Mouse (Mus musculus): ENCODE measurements around the gene Utrn. TPM values are rescaled to one million over a fixed set of nuclear protein-coding genes. Genes with fewer than 3 reads are reported as not detected.

Gene Utrn
- polyA plus RNA-seq, 1 experiment from 2014 or later = 75.8 TPM

GRCm38 (mm10) chr10:12727881-12728280 lies 141.3 kb downstream of the Utrn start:
- no peak for ATAC-seq (ENCODE audit: low read depth)
- H3K9me3 ChIP-seq (ENCODE audit: control insufficient read depth, low read length) = no peaks in the 10 kb centered on the region
- no peak overlapping the region for H3K9ac ChIP-seq (ENCODE audit: low read length)
- no peak overlapping the region for H3K4me3 ChIP-seq (ENCODE audit: low read length)
- WGBS = 91% methylated on average over 3 of the region's 3 CpGs
- no peaks in the 10 kb centered on the region for H3K27me3 ChIP-seq (ENCODE audit: control insufficient read depth, insufficient read depth, low read depth, low read length)
- 0 out of 2 replicates have a peak, but pooled peaks cover 2% of the 10 kb centered on the region for H3K4me1 ChIP-seq (replicated peaks; ENCODE audit: control insufficient read depth, insufficient read depth, low read length)
- no peak overlapping the region for H3K27ac ChIP-seq (ENCODE audit: low read length)
- peaks cover 13% of the 10 kb centered on the region for H3K36me3 ChIP-seq (ENCODE audit: control insufficient read depth, insufficient read depth, low read length)
- H3K4me2 ChIP-seq (ENCODE audit: low read depth, low read length) = no peak overlapping the region

GRCm38 (mm10) chr10:12726041-12726608 lies 143.0 kb downstream of the Utrn start:
- H3K4me2 ChIP-seq (ENCODE audit: low read depth, low read length) = no peak overlapping the region
- peak overlapping the region; percentile 36; the same call in 1 of the 2 replicates for H3K27ac ChIP-seq (ENCODE audit: low read length)
- H3K9ac ChIP-seq (ENCODE audit: low read length) = no peak overlapping the region
- H3K27me3 ChIP-seq (ENCODE audit: control insufficient read depth, insufficient read depth, low read depth, low read length) = no peaks in the 10 kb centered on the region
- H3K9me3 ChIP-seq (ENCODE audit: control insufficient read depth, low read length) = no peaks in the 10 kb centered on the region
- H3K4me3 ChIP-seq (ENCODE audit: low read length) = no peak overlapping the region
- 69% methylated on average over 13 of the region's 13 CpGs for WGBS
- peak; percentile 74 for ATAC-seq (ENCODE audit: low read depth)
- 0 out of 2 replicates have a peak, but pooled peaks cover 2% of the 10 kb centered on the region for H3K4me1 ChIP-seq (replicated peaks; ENCODE audit: control insufficient read depth, insufficient read depth, low read length)
- H3K36me3 ChIP-seq (ENCODE audit: control insufficient read depth, insufficient read depth, low read length) = peaks cover 8% of the 10 kb centered on the region

GRCm38 (mm10) chr10:12724247-12725001 lies 144.7 kb downstream of the Utrn start:
- 0 out of 2 replicates have a peak, but pooled peaks cover 2% of the 10 kb centered on the region for H3K4me1 ChIP-seq (replicated peaks; ENCODE audit: control insufficient read depth, insufficient read depth, low read length)
- H3K9me3 ChIP-seq (ENCODE audit: control insufficient read depth, low read length) = no peaks in the 10 kb centered on the region
- no peak overlapping the region for H3K9ac ChIP-seq (ENCODE audit: low read length)
- H3K36me3 ChIP-seq (ENCODE audit: control insufficient read depth, insufficient read depth, low read length) = peaks cover 12% of the 10 kb centered on the region
- H3K27me3 ChIP-seq (ENCODE audit: control insufficient read depth, insufficient read depth, low read depth, low read length) = no peaks in the 10 kb centered on the region
- H3K27ac ChIP-seq (ENCODE audit: low read length) = no peak overlapping the region
- 0 out of 2 replicates have a peak, but pooled peaks have one; percentile 28 for ATAC-seq (ENCODE audit: low read depth)
- no peak overlapping the region for H3K4me2 ChIP-seq (ENCODE audit: low read depth, low read length)
- no peak overlapping the region for H3K4me3 ChIP-seq (ENCODE audit: low read length)
- 58% methylated on average over 14 of the region's 14 CpGs for WGBS

GRCm38 (mm10) chr10:12723269-12723668 lies 145.9 kb downstream of the Utrn start:
- no peak overlapping the region for H3K27ac ChIP-seq (ENCODE audit: low read length)
- no peaks in the 10 kb centered on the region for H3K9me3 ChIP-seq (ENCODE audit: control insufficient read depth, low read length)
- H3K9ac ChIP-seq (ENCODE audit: low read length) = no peak overlapping the region
- H3K27me3 ChIP-seq (ENCODE audit: control insufficient read depth, insufficient read depth, low read depth, low read length) = no peaks in the 10 kb centered on the region
- no peak for ATAC-seq (ENCODE audit: low read depth)
- WGBS = 57% methylated on average over 3 of the region's 3 CpGs
- no peak overlapping the region for H3K4me2 ChIP-seq (ENCODE audit: low read depth, low read length)
- 0 out of 2 replicates have a peak, but pooled peaks cover 2% of the 10 kb centered on the region for H3K4me1 ChIP-seq (replicated peaks; ENCODE audit: control insufficient read depth, insufficient read depth, low read length)
- H3K4me3 ChIP-seq (ENCODE audit: low read length) = no peak overlapping the region
- H3K36me3 ChIP-seq (ENCODE audit: control insufficient read depth, insufficient read depth, low read length) = peaks cover 18% of the 10 kb centered on the region

- Histone ChIP-seq H3K27ac (ENCODE audit: low read length) (no peak overlapping the region), H3K27me3 (ENCODE audit: control insufficient read depth, insufficient read depth, low read depth, low read length) (no peaks in the 10 kb centered on the region), H3K9ac (ENCODE audit: low read length) (no peak overlapping the region), H3K4me2 (ENCODE audit: low read depth, low read length) (no peak overlapping the region), H3K4me3 (ENCODE audit: low read length) (no peak overlapping the region), H3K4me1 (replicated peaks; ENCODE audit: control insufficient read depth, insufficient read depth, low read length) (peaks cover 6% of the 10 kb centered on the region; the same call in 1 of the 2 replicates), H3K9me3 (ENCODE audit: control insufficient read depth, low read length) (no peaks in the 10 kb centered on the region), H3K36me3 (ENCODE audit: control insufficient read depth, insufficient read depth, low read length) (peaks cover 10% of the 10 kb centered on the region)
- ATAC-seq (ENCODE audit: low read depth) = no peak
- 82% methylated on average over 2 of the region's 2 CpGs for WGBS
Measured at GRCm38 (mm10) chr10:12722111-12722510, 147.1 kb downstream of the Utrn start.

GRCm38 (mm10) chr10:12718386-12718785 lies 150.8 kb downstream of the Utrn start:
- WGBS = 87% methylated on average over 8 of the region's 8 CpGs

GRCm38 (mm10) chr10:12717381-12717780 lies 151.8 kb downstream of the Utrn start:
- Histone ChIP-seq H3K9ac (ENCODE audit: low read length) (no peak overlapping the region), H3K4me3 (ENCODE audit: low read length) (no peak overlapping the region), H3K9me3 (ENCODE audit: control insufficient read depth, low read length) (no peaks in the 10 kb centered on the region), H3K27ac (ENCODE audit: low read length) (no peak overlapping the region), H3K27me3 (ENCODE audit: control insufficient read depth, insufficient read depth, low read depth, low read length) (no peaks in the 10 kb centered on the region), H3K4me1 (replicated peaks; ENCODE audit: control insufficient read depth, insufficient read depth, low read length) (peaks cover 12% of the 10 kb centered on the region; the same call in 1 of the 2 replicates), H3K4me2 (ENCODE audit: low read depth, low read length) (no peak overlapping the region), H3K36me3 (ENCODE audit: control insufficient read depth, insufficient read depth, low read length) (peaks cover 17% of the 10 kb centered on the region)
- no peak for ATAC-seq (ENCODE audit: low read depth)
- WGBS = 71% methylated on average over 3 of the region's 3 CpGs

More at GRCm38 (mm10) chr10:12718386-12718785, 150.8 kb downstream of the Utrn start:
- peaks cover 12% of the 10 kb centered on the region; the same call in 1 of the 2 replicates for H3K4me1 ChIP-seq (replicated peaks; ENCODE audit: control insufficient read depth, insufficient read depth, low read length)
- no peaks in the 10 kb centered on the region for H3K27me3 ChIP-seq (ENCODE audit: control insufficient read depth, insufficient read depth, low read depth, low read length)
- H3K9me3 ChIP-seq (ENCODE audit: control insufficient read depth, low read length) = no peaks in the 10 kb centered on the region
- no peak overlapping the region for H3K9ac ChIP-seq (ENCODE audit: low read length)
- H3K36me3 ChIP-seq (ENCODE audit: control insufficient read depth, insufficient read depth, low read length) = peaks cover 15% of the 10 kb centered on the region; the same call in 1 of the 2 replicates
- ATAC-seq (ENCODE audit: low read depth) = no peak
- no peak overlapping the region for H3K27ac ChIP-seq (ENCODE audit: low read length)
- no peak overlapping the region for H3K4me2 ChIP-seq (ENCODE audit: low read depth, low read length)
- no peak overlapping the region for H3K4me3 ChIP-seq (ENCODE audit: low read length)

- Histone ChIP-seq H3K36me3 (ENCODE audit: control insufficient read depth, insufficient read depth, low read length) (peaks cover 18% of the 10 kb centered on the region), H3K27me3 (ENCODE audit: control insufficient read depth, insufficient read depth, low read depth, low read length) (no peaks in the 10 kb centered on the region), H3K27ac (ENCODE audit: low read length) (peak overlapping the region; percentile 17; the same call in 1 of the 2 replicates), H3K9me3 (ENCODE audit: control insufficient read depth, low read length) (no peaks in the 10 kb centered on the region), H3K9ac (ENCODE audit: low read length) (no peak overlapping the region), H3K4me3 (ENCODE audit: low read length) (no peak overlapping the region), H3K4me1 (replicated peaks; ENCODE audit: control insufficient read depth, insufficient read depth, low read length) (peaks cover 12% of the 10 kb centered on the region; the same call in 1 of the 2 replicates), H3K4me2 (ENCODE audit: low read depth, low read length) (no peak overlapping the region)
- 51% methylated on average over 5 of the region's 5 CpGs for WGBS
- peak; percentile 80 for ATAC-seq (ENCODE audit: low read depth)
Measured at GRCm38 (mm10) chr10:12716657-12717327, 152.4 kb downstream of the Utrn start.

All from lung, embryonic 16.5 days (tissue).